Mouse (Mus musculus): Measurements from ENCODE around the gene Edem1. TPM values are rescaled to one million over a fixed set of nuclear protein-coding genes. Genes with fewer than 3 reads are reported as not detected.

Gene Edem1
- total RNA-seq (2023), result 148 and 161 TPM in 2 replicates

DNA sequence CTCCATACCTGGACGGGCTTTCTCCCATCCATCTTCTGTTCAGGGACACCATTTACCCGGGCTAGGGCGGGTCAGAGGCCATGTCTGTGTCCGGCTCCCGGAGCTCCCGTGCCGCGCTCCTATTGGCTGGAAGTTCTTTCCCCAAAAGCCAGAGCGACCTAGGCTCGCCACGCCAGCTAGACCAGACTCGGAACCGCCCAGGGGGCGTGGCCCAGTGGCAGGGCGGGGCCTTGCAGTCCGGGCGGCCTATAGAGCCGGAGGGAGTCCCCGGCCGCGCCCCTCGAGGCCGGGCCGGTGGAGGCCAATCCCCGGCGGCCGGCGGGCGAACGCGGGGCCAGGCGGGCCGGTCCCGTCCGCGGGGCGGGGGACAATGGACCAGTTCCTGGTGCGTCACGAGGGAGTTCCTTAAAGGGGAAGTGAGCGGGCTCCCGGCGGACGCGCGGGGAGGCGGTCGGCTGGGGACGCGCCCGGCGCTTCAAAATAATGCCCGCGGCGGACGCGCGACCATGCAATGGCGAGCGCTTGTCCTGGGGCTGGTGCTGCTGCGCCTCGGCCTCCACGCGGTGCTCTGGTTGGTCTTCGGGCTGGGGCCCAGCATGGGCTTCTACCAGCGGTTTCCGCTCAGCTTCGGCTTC, at the start of gene Edem1:
Gene Edem1 (plus strand): TSS at position 408 of the 635 bp plus-strand sequence.

DNA sequence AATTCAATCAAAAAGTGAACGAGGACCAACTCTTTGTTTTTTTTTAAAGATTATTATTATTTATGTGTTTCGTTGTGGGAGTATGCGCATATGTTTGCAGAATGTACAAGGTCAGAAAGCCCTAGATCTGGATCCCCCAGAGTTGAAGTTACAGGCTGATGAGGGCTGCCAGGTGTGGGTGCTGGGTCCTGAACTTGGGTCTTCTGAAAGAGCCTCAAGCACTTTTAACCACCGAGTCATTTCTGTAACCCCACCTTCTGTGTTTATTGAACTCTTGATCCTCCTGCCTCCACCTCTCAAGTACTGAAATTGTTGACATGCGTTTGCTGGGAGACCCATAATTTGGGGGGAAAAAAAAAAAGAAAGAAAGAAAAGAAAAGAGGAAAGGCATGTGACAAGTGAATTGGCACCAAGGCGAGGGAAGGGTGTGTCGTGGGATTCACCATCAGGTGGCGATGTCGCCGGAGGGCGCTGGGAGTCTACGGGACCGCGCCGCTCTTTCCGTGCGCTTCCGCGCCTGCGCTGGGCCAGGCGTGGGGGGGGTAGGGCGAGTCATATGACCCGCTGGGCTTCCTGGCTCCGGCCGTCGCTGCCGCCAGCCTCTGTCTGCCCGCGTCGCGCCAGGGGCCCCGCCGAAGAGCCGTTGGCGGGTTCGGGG, 45.8 kb upstream of the Edem1 start, which contains the start of gene Arl8b:
Gene Arl8b (plus strand): TSS at position 574 of the 658 bp plus-strand sequence.

Other genes starting within 250 kb of the Edem1 start
- 120 and 124 TPM in 2 replicates for gene Bhlhe40, start 168.0 kb upstream of the Edem1 start, total RNA-seq (2023)
- 56.9 and 69.1 TPM in 2 replicates for gene Arl8b, start 45.5 kb upstream of the Edem1 start, total RNA-seq (2023)